Mouse (Mus musculus): ENCODE data around the gene Gfer. TPM values are rescaled to one million over a fixed set of nuclear protein-coding genes. Genes with fewer than 3 reads are reported as not detected.

The Gfer gene
- polyA plus RNA-seq, 1 experiment from 2014 or later: 47.5 TPM

- no peak overlapping the region for H3K4me3 ChIP-seq (ENCODE audit: low read depth, low read length)
- H3K4me2 ChIP-seq (replicated peaks; ENCODE audit: low read depth, low read length): no peak overlapping the region
- H3K36me3 ChIP-seq (ENCODE audit: control insufficient read depth, insufficient read depth, low read length): peaks cover 21% of the 10 kb centered on the region; the same call in 1 of the 2 replicates
- H3K27ac ChIP-seq (ENCODE audit: low read depth, low read length): no peak overlapping the region
- H3K27me3 ChIP-seq (ENCODE audit: control insufficient read depth, insufficient read depth, low read length): no peaks in the 10 kb centered on the region
- H3K9me3 ChIP-seq (ENCODE audit: control insufficient read depth, low read length): no peaks in the 10 kb centered on the region
- H3K4me1 ChIP-seq (replicated peaks; ENCODE audit: control insufficient read depth, insufficient read depth, low read length): no peaks in the 10 kb centered on the region; the same call in 1 of the 2 replicates
- DNase-seq (ENCODE audit: low spot score) (no peak), ATAC-seq (ENCODE audit: low FRiP score) (no peak)
- WGBS: 95% methylated on average over 3 of the region's 3 CpGs
- H3K9ac ChIP-seq (ENCODE audit: low read depth, low read length): no peak overlapping the region
These were observed 9.9 kb upstream of the Gfer start for GRCm38 (mm10) chr17:24705821-24706220.

DNA sequence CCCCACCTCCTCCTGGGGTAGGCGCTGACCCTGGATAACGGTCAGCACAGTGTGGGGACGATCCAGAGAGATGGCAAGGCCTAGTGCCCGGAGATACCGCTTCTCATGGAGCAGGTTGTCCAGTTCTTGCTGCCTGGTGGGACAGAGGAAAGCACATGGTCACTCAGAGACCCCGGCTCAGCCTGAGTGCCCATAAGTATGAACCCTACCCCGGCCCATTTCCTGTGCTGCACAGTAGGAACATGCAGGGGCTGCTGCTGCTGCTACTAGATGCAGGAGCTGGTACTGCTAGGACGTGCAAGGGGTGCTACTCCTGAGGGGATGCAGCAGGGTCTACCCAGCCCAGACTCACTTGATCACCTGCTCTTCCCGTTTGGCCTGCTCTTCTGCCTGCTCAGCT is 5.3 kb upstream of the Gfer start:
- 90% methylated on average over 9 of the region's 9 CpGs for WGBS
- DNase-seq (ENCODE audit: low spot score) (no peak), ATAC-seq (ENCODE audit: low FRiP score) (no peak)
- 0 out of 2 replicates have a peak overlapping the region, but pooled peaks have one; percentile 5 for H3K9ac ChIP-seq (ENCODE audit: low read depth, low read length)
- H3K27ac ChIP-seq (ENCODE audit: low read depth, low read length): no peak overlapping the region
- H3K27me3 ChIP-seq (ENCODE audit: control insufficient read depth, insufficient read depth, low read length): no peaks in the 10 kb centered on the region
- H3K4me1 ChIP-seq (replicated peaks; ENCODE audit: control insufficient read depth, insufficient read depth, low read length): no peaks in the 10 kb centered on the region
- H3K36me3 ChIP-seq (ENCODE audit: control insufficient read depth, insufficient read depth, low read length): peaks cover 21% of the 10 kb centered on the region; the same call in 1 of the 2 replicates
- no peaks in the 10 kb centered on the region for H3K9me3 ChIP-seq (ENCODE audit: control insufficient read depth, low read length)
- no peak overlapping the region for H3K4me2 ChIP-seq (replicated peaks; ENCODE audit: low read depth, low read length)
- no peak overlapping the region for H3K4me3 ChIP-seq (ENCODE audit: low read depth, low read length)

- no peak overlapping the region for H3K4me3 ChIP-seq (ENCODE audit: low read depth, low read length)
- no peaks in the 10 kb centered on the region; the same call in 1 of the 2 replicates for H3K4me1 ChIP-seq (replicated peaks; ENCODE audit: control insufficient read depth, insufficient read depth, low read length)
- no peaks in the 10 kb centered on the region for H3K9me3 ChIP-seq (ENCODE audit: control insufficient read depth, low read length)
- 88% methylated on average over 2 of the region's 2 CpGs for WGBS
- ATAC-seq (ENCODE audit: low FRiP score) (no peak), DNase-seq (ENCODE audit: low spot score) (no peak)
- no peak overlapping the region for H3K27ac ChIP-seq (ENCODE audit: low read depth, low read length)
- no peaks in the 10 kb centered on the region for H3K27me3 ChIP-seq (ENCODE audit: control insufficient read depth, insufficient read depth, low read length)
- H3K36me3 ChIP-seq (ENCODE audit: control insufficient read depth, insufficient read depth, low read length): peaks cover 12% of the 10 kb centered on the region; the same call in 1 of the 2 replicates
- H3K9ac ChIP-seq (ENCODE audit: low read depth, low read length): no peak overlapping the region
- no peak overlapping the region for H3K4me2 ChIP-seq (replicated peaks; ENCODE audit: low read depth, low read length)
These were observed 3.5 kb upstream of the Gfer start for GRCm38 (mm10) chr17:24699473-24699872.

DNA sequence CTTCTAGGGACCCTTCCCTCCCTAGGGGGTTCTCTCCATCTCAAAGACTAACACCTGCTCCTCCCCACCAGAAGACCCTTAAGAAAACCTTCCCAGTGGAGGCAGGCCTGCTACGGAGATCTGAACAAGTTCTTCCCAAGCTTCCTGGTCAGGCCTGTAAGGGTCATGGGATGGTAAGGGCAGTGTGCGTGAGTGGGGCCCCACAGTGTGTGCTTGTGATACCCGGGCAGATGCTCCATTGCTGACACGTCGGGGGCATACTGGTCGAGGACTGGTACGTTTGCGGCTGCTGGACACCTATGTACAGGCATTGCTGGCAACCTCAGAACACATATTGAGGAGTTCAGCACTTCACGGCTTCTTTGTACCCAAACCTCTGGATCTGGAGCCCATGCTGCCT is 2.8 kb upstream of the Gfer start:
- no peak for ATAC-seq (ENCODE audit: low FRiP score)
- H3K27ac ChIP-seq (ENCODE audit: low read depth, low read length): no peak overlapping the region
- H3K9ac ChIP-seq (ENCODE audit: low read depth, low read length): no peak overlapping the region
- no peaks in the 10 kb centered on the region; the same call in 1 of the 2 replicates for H3K4me1 ChIP-seq (replicated peaks; ENCODE audit: control insufficient read depth, insufficient read depth, low read length)
- H3K36me3 ChIP-seq (ENCODE audit: control insufficient read depth, insufficient read depth, low read length): peaks cover 8% of the 10 kb centered on the region; the same call in 1 of the 2 replicates
- no peaks in the 10 kb centered on the region for H3K27me3 ChIP-seq (ENCODE audit: control insufficient read depth, insufficient read depth, low read length)
- H3K9me3 ChIP-seq (ENCODE audit: control insufficient read depth, low read length): no peaks in the 10 kb centered on the region
- no peak for DNase-seq (ENCODE audit: low spot score)
- H3K4me2 ChIP-seq (replicated peaks; ENCODE audit: low read depth, low read length): no peak overlapping the region
- H3K4me3 ChIP-seq (ENCODE audit: low read depth, low read length): no peak overlapping the region
- WGBS: 61% methylated on average over 9 of the region's 9 CpGs

GRCm38 (mm10) chr17:24697985-24698384 is 2.0 kb upstream of the Gfer start:
- Histone ChIP-seq H3K4me3 (ENCODE audit: low read depth, low read length) (no peak overlapping the region), H3K9me3 (ENCODE audit: control insufficient read depth, low read length) (no peaks in the 10 kb centered on the region), H3K4me1 (replicated peaks; ENCODE audit: control insufficient read depth, insufficient read depth, low read length) (no peaks in the 10 kb centered on the region; the same call in 1 of the 2 replicates), H3K9ac (ENCODE audit: low read depth, low read length) (no peak overlapping the region), H3K27ac (ENCODE audit: low read depth, low read length) (no peak overlapping the region), H3K36me3 (ENCODE audit: control insufficient read depth, insufficient read depth, low read length) (peaks cover 8% of the 10 kb centered on the region; the same call in 1 of the 2 replicates), H3K4me2 (replicated peaks; ENCODE audit: low read depth, low read length) (no peak overlapping the region), H3K27me3 (ENCODE audit: control insufficient read depth, insufficient read depth, low read length) (no peaks in the 10 kb centered on the region)
- ATAC-seq (ENCODE audit: low FRiP score): no peak
- DNase-seq (ENCODE audit: low spot score): no peak
- 11% methylated on average over 5 of the region's 5 CpGs for WGBS

- ATAC-seq (ENCODE audit: low FRiP score) (peak; percentile 48), DNase-seq (ENCODE audit: low spot score) (no peak)
- Histone ChIP-seq H3K4me2 (replicated peaks; ENCODE audit: low read depth, low read length) (peak overlapping the region; percentile 80), H3K27me3 (ENCODE audit: control insufficient read depth, insufficient read depth, low read length) (peaks cover 4% of the 10 kb centered on the region; the same call in 1 of the 2 replicates), H3K36me3 (ENCODE audit: control insufficient read depth, insufficient read depth, low read length) (no peaks in the 10 kb centered on the region; the same call in 1 of the 2 replicates), H3K27ac (ENCODE audit: low read depth, low read length) (peak overlapping the region; percentile 83), H3K9me3 (ENCODE audit: control insufficient read depth, low read length) (no peaks in the 10 kb centered on the region), H3K9ac (ENCODE audit: low read depth, low read length) (peak overlapping the region; percentile 89), H3K4me3 (ENCODE audit: low read depth, low read length) (peak overlapping the region; percentile 88), H3K4me1 (replicated peaks; ENCODE audit: control insufficient read depth, insufficient read depth, low read length) (no peaks in the 10 kb centered on the region; the same call in 1 of the 2 replicates)
- WGBS: 7% methylated on average over 50 of the region's 51 CpGs
These were observed 488 bp downstream of the Gfer start for GRCm38 (mm10) chr17:24695326-24696010.

DNA sequence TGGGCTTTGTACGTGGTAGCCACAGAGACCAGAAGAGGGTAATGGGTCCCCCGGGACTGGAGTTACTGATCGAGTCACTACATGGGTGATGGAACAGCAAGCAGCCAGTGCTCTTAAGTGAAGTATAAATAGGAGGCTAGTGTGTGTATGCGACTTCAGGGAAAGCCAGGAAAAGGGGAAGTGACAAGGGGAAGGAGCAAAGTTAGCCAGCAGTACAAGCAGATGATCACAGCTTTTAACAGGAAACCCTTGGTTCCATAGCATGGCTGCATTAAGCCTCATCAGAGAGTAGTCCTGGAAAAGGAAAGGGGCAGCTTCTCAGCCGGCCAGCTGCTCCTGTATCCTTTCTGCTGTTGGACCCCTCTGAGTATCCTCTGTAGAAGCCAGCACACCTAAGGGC is 3.6 kb downstream of the Gfer start:
- Histone ChIP-seq H3K27me3 (ENCODE audit: control insufficient read depth, insufficient read depth, low read length) (peaks cover 34% of the 10 kb centered on the region), H3K4me3 (ENCODE audit: low read depth, low read length) (no peak overlapping the region)
- 89% methylated on average over 5 of the region's 5 CpGs for WGBS

DNA sequence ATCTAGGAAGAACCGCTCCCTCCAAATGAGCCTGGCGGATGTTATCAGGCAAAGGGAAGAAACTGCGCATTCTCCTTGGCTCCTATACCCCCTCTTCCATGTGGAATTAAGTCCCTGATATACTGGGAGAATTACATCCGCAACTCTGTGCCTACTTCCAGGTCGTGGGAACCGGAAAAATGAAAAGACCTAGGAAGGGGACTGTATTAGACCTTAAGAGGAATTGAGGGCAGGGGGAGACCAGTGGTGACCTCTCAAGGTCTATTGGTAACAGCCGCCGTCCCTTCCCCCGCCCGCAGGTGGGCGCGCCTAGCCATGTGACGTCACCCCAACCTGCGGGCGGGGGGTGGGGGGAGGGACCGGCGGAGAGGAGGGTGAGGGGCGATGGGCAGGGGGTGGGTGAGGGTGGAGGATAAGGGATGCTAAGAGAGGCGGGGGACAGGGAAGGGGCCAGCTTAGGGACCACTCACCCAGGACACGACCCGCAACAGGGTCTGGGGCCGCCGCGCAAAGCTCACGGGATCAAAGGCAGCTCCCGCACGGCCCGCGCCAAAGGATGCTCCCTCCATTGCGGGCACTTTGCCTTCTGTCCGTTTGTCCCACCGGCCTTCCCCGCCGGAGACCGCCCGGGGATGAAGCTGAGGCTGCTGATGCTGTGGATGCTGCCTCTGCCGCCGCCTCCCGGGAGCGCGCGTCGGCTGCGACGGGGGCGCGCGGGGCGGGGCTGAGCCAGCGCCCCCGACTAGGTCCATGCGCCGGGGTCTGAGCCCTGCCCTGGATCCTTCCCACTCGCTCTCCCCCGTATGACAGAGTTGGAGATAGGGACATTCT is 6.5 kb downstream of the Gfer start, which contains the start of gene Syngr3:
Gene Syngr3 (minus strand): TSS at position 705 of the 831 bp plus-strand sequence.
- peak within 1 kb of the TSS; percentile 85 for H3K4me2 ChIP-seq (replicated peaks; ENCODE audit: low read depth, low read length)
- H3K4me1 ChIP-seq (replicated peaks; ENCODE audit: control insufficient read depth, insufficient read depth, low read length): peaks cover 8% of the 10 kb centered on the region; the same call in 1 of the 2 replicates
- no peak within 1 kb of the TSS; the same call in 1 of the 2 replicates for H3K27ac ChIP-seq (ENCODE audit: low read depth, low read length)
- ATAC-seq (ENCODE audit: low FRiP score) (peak; percentile 31; the same call in 1 of the 2 replicates), DNase-seq (ENCODE audit: low spot score) (peak; percentile 68)
- peak within 1 kb of the TSS; percentile 68 for H3K4me3 ChIP-seq (ENCODE audit: low read depth, low read length)
- H3K9ac ChIP-seq (ENCODE audit: low read depth, low read length): peak within 1 kb of the TSS; percentile 71
- no peaks in the 10 kb centered on the region for H3K36me3 ChIP-seq (ENCODE audit: control insufficient read depth, insufficient read depth, low read length)
- H3K27me3 ChIP-seq (ENCODE audit: control insufficient read depth, insufficient read depth, low read length): peaks cover 36% of the 10 kb centered on the region
- no peaks in the 10 kb centered on the region for H3K9me3 ChIP-seq (ENCODE audit: control insufficient read depth, low read length)
- WGBS: under 1% methylated on average over 52 of the region's 55 CpGs

More for the DNA sequence above, 3.6 kb downstream of the Gfer start:
- Histone ChIP-seq H3K4me1 (replicated peaks; ENCODE audit: control insufficient read depth, insufficient read depth, low read length) (peaks cover 4% of the 10 kb centered on the region), H3K36me3 (ENCODE audit: control insufficient read depth, insufficient read depth, low read length) (no peaks in the 10 kb centered on the region), H3K9me3 (ENCODE audit: control insufficient read depth, low read length) (no peaks in the 10 kb centered on the region), H3K27ac (ENCODE audit: low read depth, low read length) (no peak overlapping the region), H3K9ac (ENCODE audit: low read depth, low read length) (no peak overlapping the region), H3K4me2 (replicated peaks; ENCODE audit: low read depth, low read length) (no peak overlapping the region)
- ATAC-seq (ENCODE audit: low FRiP score): no peak
- DNase-seq (ENCODE audit: low spot score): no peak
